Mouse (Mus musculus) heart, embryonic 13.5 days (tissue): ENCODE results near the gene Xbp1. TPM values are rescaled to one million over a fixed set of nuclear protein-coding genes. Genes with fewer than 3 reads are reported as not detected.

Source experiments
- ATAC-seq: fragments of 200-750 bp; cut with Nextera tagmentation; 2 replicates; pipeline ENCODE4 v1.8.0; 2017; ENCODE audit warnings: moderate TSS enrichment; ENCODE audit not compliant: insufficient number of reproducible peaks, low FRiP score, low TSS enrichment; ENCODE audit errors: extremely low read depth
- H3K27ac ChIP-seq: fragments of 300-500 bp; sonication (generic); replicated peaks from 2 replicates; pipeline ENCODE4 v1.5.1; 2015; ENCODE audit warnings: moderate library complexity, mild to moderate bottlenecking, inconsistent platforms
- H3K27me3 ChIP-seq: fragments of 300-500 bp; sonication (generic); replicated peaks from 2 replicates; pipeline ENCODE4 v1.6.1; 2015; ENCODE audit warnings: mild to moderate bottlenecking, inconsistent platforms
- H3K36me3 ChIP-seq: fragments of 300-500 bp; sonication (generic); 2 replicates; pipeline ENCODE4 v1.6.1; 2015; ENCODE audit warnings: mild to moderate bottlenecking, inconsistent platforms
- H3K4me1 ChIP-seq: fragments of 300-500 bp; sonication (generic); 2 replicates; pipeline ENCODE4 v1.6.1; 2015; ENCODE audit warnings: inconsistent platforms
- H3K4me2 ChIP-seq: fragments of 300-500 bp; sonication (generic); 2 replicates; pipeline ENCODE4 v1.6.1; 2015; ENCODE audit warnings: inconsistent platforms, mild to moderate bottlenecking, moderate library complexity
- H3K4me3 ChIP-seq: fragments of 300-500 bp; sonication (generic); 2 replicates; pipeline ENCODE4 v1.5.1; 2015; ENCODE audit warnings: moderate library complexity, mild to moderate bottlenecking, inconsistent platforms
- H3K9ac ChIP-seq: fragments of 300-500 bp; sonication (generic); 2 replicates; pipeline ENCODE4 v1.6.1; 2015; ENCODE audit warnings: inconsistent platforms, mild to moderate bottlenecking, moderate library complexity
- H3K9me3 ChIP-seq: fragments of 300-500 bp; sonication (generic); 2 replicates; pipeline ENCODE4 v1.6.1; 2016; ENCODE audit warnings: inconsistent platforms
- WGBS: fragments of 180-500 bp; shearing (Covaris S2); methylation state at CpG from one replicate; pipeline ENCODE4 v1.1.7; 2015; ENCODE audit warnings: mixed read lengths; 5-methylcytosine and 5-hydroxymethylcytosine counted together
- polyA plus RNA-seq: library from polyadenylated mRNA; unstranded; fragments of >200 nt; fragmentation: Nextera tagmentation; extraction: Ambion mirVana; gene quantifications from 2 replicates; pipeline ENCODE4 v1.2.1, GENCODE M21; 2015

The Xbp1 gene
- polyA plus RNA-seq, 1 experiment from 2014 or later = 100 TPM

DNA sequence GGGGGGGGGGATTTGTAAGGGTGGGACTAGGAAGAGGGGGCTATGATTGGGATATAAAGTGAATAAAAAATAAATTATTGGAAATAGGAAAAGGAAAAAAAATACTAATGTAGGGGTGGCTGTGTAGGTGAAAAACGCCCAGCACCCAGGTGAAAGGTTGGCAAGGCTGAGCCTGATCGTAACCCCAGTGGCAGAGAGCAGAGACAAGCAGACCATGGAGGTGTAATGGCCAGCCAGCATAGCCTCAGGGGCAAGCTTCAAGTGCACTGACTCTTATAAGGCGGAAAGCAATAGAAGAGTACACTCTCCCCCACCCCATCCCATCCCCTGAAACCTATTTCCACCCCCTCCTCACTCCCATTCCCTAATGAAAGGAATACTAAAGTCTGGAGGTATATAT lies 778 bp upstream of the Xbp1 start:
- H3K9ac ChIP-seq = peak overlapping the region; percentile 95
- 70% methylated on average over 3 of the region's 3 CpGs for WGBS
- peaks cover 30% of the 10 kb centered on the region for H3K4me1 ChIP-seq
- peak overlapping the region; percentile 69 for H3K4me2 ChIP-seq
- H3K36me3 ChIP-seq = peaks cover 25% of the 10 kb centered on the region
- peak overlapping the region; percentile 95; the same call in 1 of the 2 replicates for H3K4me3 ChIP-seq
- no peak for ATAC-seq
- H3K27ac ChIP-seq = peak overlapping the region; percentile 95
- no peaks in the 10 kb centered on the region for H3K27me3 ChIP-seq
- H3K9me3 ChIP-seq = no peaks in the 10 kb centered on the region

DNA sequence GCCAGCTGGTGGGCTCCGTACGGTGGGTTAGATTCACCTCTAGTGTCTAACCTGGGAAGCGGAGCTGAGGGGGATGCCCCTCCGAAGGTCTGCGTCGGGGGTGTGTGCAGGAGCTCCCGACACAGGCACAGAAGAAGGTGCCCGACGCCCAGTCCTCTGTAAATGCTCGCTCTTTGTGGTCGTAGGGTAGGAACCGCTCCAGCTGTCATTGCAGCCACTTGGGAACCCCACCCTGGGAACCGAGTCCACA lies 732 bp downstream of the Xbp1 start:
- H3K27ac ChIP-seq = peak overlapping the region; percentile 95
- H3K9ac ChIP-seq = peak overlapping the region; percentile 95
- ATAC-seq = peak; percentile 1; the same call in 1 of the 2 replicates
- H3K4me2 ChIP-seq = peak overlapping the region; percentile 69
- H3K36me3 ChIP-seq = peaks cover 40% of the 10 kb centered on the region
- peak overlapping the region; percentile 95 for H3K4me3 ChIP-seq
- H3K27me3 ChIP-seq = no peaks in the 10 kb centered on the region
- WGBS = under 1% methylated on average over 13 of the region's 13 CpGs
- H3K9me3 ChIP-seq = no peaks in the 10 kb centered on the region
- H3K4me1 ChIP-seq = peaks cover 30% of the 10 kb centered on the region

GRCm38 (mm10) chr11:5521516-5522291 lies 1.2 kb downstream of the Xbp1 start:
- Histone ChIP-seq H3K4me1 (peaks cover 30% of the 10 kb centered on the region), H3K9ac (peak overlapping the region; percentile 95), H3K4me2 (peak overlapping the region; percentile 69), H3K36me3 (peaks cover 45% of the 10 kb centered on the region), H3K27me3 (no peaks in the 10 kb centered on the region), H3K4me3 (peak overlapping the region; percentile 95), H3K9me3 (no peaks in the 10 kb centered on the region), H3K27ac (peak overlapping the region; percentile 95)
- under 1% methylated on average over 34 of the region's 34 CpGs for WGBS
- ATAC-seq = no peak

DNA sequence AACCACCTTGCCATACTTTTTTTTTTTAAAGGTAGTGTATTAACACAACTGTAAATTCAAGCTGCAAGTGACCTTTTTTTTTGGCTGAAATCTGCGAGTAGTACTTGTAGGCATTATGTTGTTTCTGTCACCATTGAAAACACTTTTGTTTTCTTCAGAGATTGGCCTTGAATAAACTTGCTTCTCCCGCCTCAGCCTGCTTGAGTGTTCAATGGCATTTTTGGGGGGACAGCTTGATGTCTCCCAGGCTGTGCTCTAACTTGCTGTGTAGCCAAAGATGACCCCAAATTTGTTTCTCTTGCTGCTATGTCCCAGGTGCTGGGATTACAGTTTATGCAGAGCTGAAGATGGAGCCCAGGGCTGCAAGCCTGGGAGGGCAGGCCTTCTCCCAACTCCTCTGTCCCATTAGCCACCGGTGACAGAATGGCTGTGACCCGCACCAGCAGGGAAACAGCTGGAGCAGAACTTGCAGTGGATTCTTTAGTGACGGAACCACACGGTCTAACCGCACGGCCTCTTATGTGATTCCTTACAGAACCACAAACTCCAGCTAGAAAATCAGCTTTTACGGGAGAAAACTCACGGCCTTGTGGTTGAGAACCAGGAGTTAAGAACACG lies 2.4 kb downstream of the Xbp1 start:
- WGBS = 89% methylated on average over 11 of the region's 11 CpGs
- no peaks in the 10 kb centered on the region for H3K27me3 ChIP-seq
- H3K27ac ChIP-seq = no peak overlapping the region
- ATAC-seq = no peak
- no peaks in the 10 kb centered on the region for H3K9me3 ChIP-seq
- H3K36me3 ChIP-seq = peaks cover 57% of the 10 kb centered on the region
- H3K4me1 ChIP-seq = peaks cover 30% of the 10 kb centered on the region
- H3K4me2 ChIP-seq = peak overlapping the region; percentile 69
- peak overlapping the region; percentile 95 for H3K4me3 ChIP-seq
- peak overlapping the region; percentile 95 for H3K9ac ChIP-seq

- no peaks in the 10 kb centered on the region for H3K27me3 ChIP-seq
- no peaks in the 10 kb centered on the region for H3K9me3 ChIP-seq
- H3K4me3 ChIP-seq = no peak overlapping the region
- WGBS = 83% methylated on average over 4 of the region's 4 CpGs
- no peak overlapping the region for H3K27ac ChIP-seq
- no peak overlapping the region for H3K4me2 ChIP-seq
- ATAC-seq = no peak
- peaks cover 81% of the 10 kb centered on the region for H3K36me3 ChIP-seq
- no peak overlapping the region for H3K9ac ChIP-seq
- peaks cover 24% of the 10 kb centered on the region for H3K4me1 ChIP-seq
These were observed 5.0 kb downstream of the Xbp1 start for GRCm38 (mm10) chr11:5525418-5525817.

- H3K9me3 ChIP-seq = no peaks in the 10 kb centered on the region
- H3K9ac ChIP-seq = no peak overlapping the region
- no peak overlapping the region for H3K27ac ChIP-seq
- ATAC-seq = no peak
- no peaks in the 10 kb centered on the region for H3K27me3 ChIP-seq
- H3K4me1 ChIP-seq = peaks cover 24% of the 10 kb centered on the region
- H3K36me3 ChIP-seq = peaks cover 95% of the 10 kb centered on the region
- WGBS = 76% methylated on average over 7 of the region's 7 CpGs
- no peak overlapping the region for H3K4me3 ChIP-seq
- H3K4me2 ChIP-seq = no peak overlapping the region
These were observed 6.3 kb downstream of the Xbp1 start for GRCm38 (mm10) chr11:5526573-5527439.

DNA sequence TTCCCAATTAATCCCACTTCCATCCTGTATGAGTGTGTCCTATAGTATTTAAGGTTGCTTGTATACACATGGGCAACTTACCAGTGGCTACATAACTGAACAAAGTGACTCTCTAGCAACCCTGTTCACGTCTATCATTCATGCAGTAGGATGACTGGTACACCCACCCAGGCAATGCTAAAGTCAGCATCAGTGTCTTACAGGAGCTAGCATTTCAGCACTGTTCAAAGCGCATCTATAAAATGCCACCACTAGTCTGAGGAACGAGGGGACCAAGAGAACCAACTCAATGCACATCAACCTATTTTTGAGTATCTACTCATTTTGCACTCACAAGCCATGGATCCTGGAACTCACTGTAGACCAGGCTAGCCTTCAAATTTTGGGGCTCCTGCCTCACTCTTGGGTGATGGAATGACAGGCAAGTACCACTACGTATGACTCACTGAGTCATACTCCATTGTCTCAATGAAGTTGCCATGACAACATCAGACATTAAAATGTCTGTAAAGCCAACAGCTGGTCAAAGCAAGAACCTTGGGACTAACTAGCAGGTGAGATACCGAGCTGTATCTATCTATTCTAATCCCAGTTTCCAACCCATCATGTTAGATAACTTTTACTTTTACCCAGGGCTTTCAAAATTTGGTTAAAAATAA lies 7.5 kb downstream of the Xbp1 start:
- Histone ChIP-seq H3K4me1 (peaks cover 13% of the 10 kb centered on the region), H3K27ac (no peak overlapping the region), H3K4me2 (no peak overlapping the region), H3K9me3 (no peaks in the 10 kb centered on the region), H3K27me3 (no peaks in the 10 kb centered on the region), H3K9ac (no peak overlapping the region), H3K36me3 (peaks cover 98% of the 10 kb centered on the region), H3K4me3 (no peak overlapping the region)
- WGBS = 76% methylated on average over 5 of the region's 5 CpGs
- ATAC-seq = no peak

- no peak for ATAC-seq
These were observed 8.4 kb downstream of the Xbp1 start for GRCm38 (mm10) chr11:5528841-5529240.

DNA sequence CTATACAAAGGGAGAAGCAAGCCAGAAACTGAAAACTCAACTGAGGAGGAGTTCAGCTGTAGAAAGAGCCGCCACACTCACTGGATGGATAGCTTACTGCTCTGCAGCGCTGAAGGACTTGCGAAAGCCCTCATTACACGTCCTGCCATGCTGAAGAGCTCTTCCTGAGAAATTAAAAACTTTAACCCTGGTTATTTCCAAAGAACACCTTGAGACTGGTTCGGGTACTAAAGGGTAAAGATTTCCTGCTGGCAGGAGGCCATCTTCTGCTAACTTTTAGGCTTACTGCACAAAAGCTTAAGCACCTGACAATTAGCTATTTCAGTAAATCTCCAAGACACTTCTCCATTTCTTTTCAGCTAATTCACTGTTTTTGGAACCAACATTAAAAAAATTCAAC lies 9.7 kb downstream of the Xbp1 start:
- Histone ChIP-seq H3K27ac (no peak overlapping the region), H3K9ac (no peak overlapping the region), H3K4me1 (no peaks in the 10 kb centered on the region), H3K36me3 (peaks cover 98% of the 10 kb centered on the region), H3K27me3 (no peaks in the 10 kb centered on the region), H3K4me3 (no peak overlapping the region), H3K9me3 (no peaks in the 10 kb centered on the region), H3K4me2 (no peak overlapping the region)
- WGBS = 85% methylated on average over 5 of the region's 5 CpGs
- ATAC-seq = no peak

More at GRCm38 (mm10) chr11:5528841-5529240, 8.4 kb downstream of the Xbp1 start:
- Histone ChIP-seq H3K9ac (no peak overlapping the region), H3K4me2 (no peak overlapping the region), H3K36me3 (peaks cover 98% of the 10 kb centered on the region), H3K27me3 (no peaks in the 10 kb centered on the region), H3K4me1 (0 out of 2 replicates have a peak, but pooled peaks cover 4% of the 10 kb centered on the region), H3K9me3 (no peaks in the 10 kb centered on the region), H3K27ac (no peak overlapping the region), H3K4me3 (no peak overlapping the region)
- WGBS = 52% methylated on average over 5 of the region's 5 CpGs

GRCm38 (mm10) chr11:5530717-5531116 lies 10.3 kb downstream of the Xbp1 start:
- no peak overlapping the region for H3K27ac ChIP-seq
- no peak for ATAC-seq
- no peak overlapping the region for H3K4me2 ChIP-seq
- H3K4me1 ChIP-seq = no peaks in the 10 kb centered on the region
- no peak overlapping the region for H3K9ac ChIP-seq
- no peaks in the 10 kb centered on the region for H3K27me3 ChIP-seq
- H3K36me3 ChIP-seq = peaks cover 94% of the 10 kb centered on the region
- no peaks in the 10 kb centered on the region for H3K9me3 ChIP-seq
- H3K4me3 ChIP-seq = no peak overlapping the region
- 67% methylated on average over 6 of the region's 6 CpGs for WGBS

- Histone ChIP-seq H3K9ac (no peak overlapping the region), H3K4me3 (no peak overlapping the region), H3K36me3 (peaks cover 76% of the 10 kb centered on the region), H3K27me3 (no peaks in the 10 kb centered on the region), H3K4me1 (no peaks in the 10 kb centered on the region), H3K27ac (no peak overlapping the region), H3K4me2 (no peak overlapping the region), H3K9me3 (no peaks in the 10 kb centered on the region)
- no peak for ATAC-seq
- WGBS = 75% methylated on average over 5 of the region's 5 CpGs
These were observed 12.6 kb downstream of the Xbp1 start for GRCm38 (mm10) chr11:5533108-5533507.
